22 mouse cellular contexts compared by ENCODE assay signal in genomic region chr10:108534112-108534511, GRCm38 (mm10).
A peak's percentile ranks its signal among the peaks of the same experiment; 100 is the strongest.
DNase-seq lines count a peak whose midpoint lies in the region; TF ChIP-seq lines count a peak whose summit lies in the region.
"Had no signal": no experiment of that assay in that cellular context is flagged by ENCODE, and none has a peak within 500 bp of the region (broad histone marks: within the 10 kb centered on the region; RNA-seq: fewer than 3 reads in every experiment).

No protein-coding gene starts in this region.

- no peak for DNase-seq in left cerebral cortex, adult 2 months (ENCODE audit: extremely low spot score in 1 of 2, low spot score in 2 of 2)
- DNase-seq in left cerebral cortex, postnatal 36 days (ENCODE audit: low spot score in 2 of 2) = no peak
- DNase-seq in Muller cell, postnatal 12 days (ENCODE audit: inconsistent ontology term) = peak; percentile 52
- no peak for DNase-seq in kidney, adult 9 months
- no peak for DNase-seq in right cerebral cortex, postnatal 4 days
- DNase-seq: adrenal gland, adult 8-10 months; adrenal gland, postnatal 14 days; adrenal gland, postnatal 36 days; B cell, adult 2 months; cerebellum, adult 11 months; cerebellum, adult 18-20 months; cerebellum, adult 8-10 months; cerebellum, adult 9-11 months; cerebellum, postnatal 14 days; cerebellum, postnatal 36 days; embryo, embryonic 11 days; forebrain, postnatal 0 days had no signal

- TF ChIP-seq POLR2A in embryonic fibroblast, embryonic 13.5 days (IDR thresholded peaks at IDR 0.05; ENCODE audit: low read depth, low read length) = no peak

- intact Hi-C loops in left cerebral cortex, adult 2 months (cut with DNase I) = no loop called here
- intact Hi-C loops in left cerebral cortex, postnatal 36 days (cut with DNase I) = no loop called here

- H3K4me3 ChIP-seq in left cerebral cortex, adult 2 months = no peak overlapping the region
- no peak overlapping the region for H3K4me3 ChIP-seq in embryonic fibroblast, embryonic 13.5 days (ENCODE audit: insufficient read depth, low read length)
- H3K4me3 ChIP-seq: embryonic facial prominence, embryonic 13.5 days; embryonic facial prominence, embryonic 15.5 days; forebrain, embryonic 13.5 days; forebrain, embryonic 15.5 days had no signal

- peaks cover 10% of the 10 kb centered on the region for H3K4me1 ChIP-seq in embryonic fibroblast, embryonic 13.5 days (ENCODE audit: control insufficient read depth, insufficient read depth, low read length)
- H3K4me1 ChIP-seq: forebrain, embryonic 13.5 days; forebrain, embryonic 15.5 days had no signal

- H3K27ac ChIP-seq in left cerebral cortex, adult 2 months = peak overlapping the region; percentile 59; the same call in 1 of the 2 replicates
- H3K27ac ChIP-seq in embryonic fibroblast, embryonic 13.5 days (ENCODE audit: insufficient read depth, low read length) = peak overlapping the region; percentile 10
- H3K27ac ChIP-seq: embryonic facial prominence, embryonic 13.5 days; embryonic facial prominence, embryonic 15.5 days; forebrain, embryonic 13.5 days; forebrain, embryonic 15.5 days had no signal

- no peak for TF ChIP-seq CTCF in left cerebral cortex, adult 2 months (IDR thresholded peaks at IDR 0.05)
- no peak for TF ChIP-seq CTCF in embryonic fibroblast, embryonic 13.5 days (IDR thresholded peaks at IDR 0.05; ENCODE audit: borderline replicate concordance, insufficient read depth, low read length)
